Mouse (Mus musculus) heart, postnatal 0 days (tissue): ENCODE measurements around the gene Ptpn11. TPM values are rescaled to one million over a fixed set of nuclear protein-coding genes. Genes with fewer than 3 reads are reported as not detected.

ENCODE experiments used
- ATAC-seq: fragments of 200-750 bp; cut with Nextera tagmentation; 2 replicates; pipeline ENCODE4 v1.8.0; 2017; ENCODE audit warnings: low read depth, moderate number of reproducible peaks, moderate library complexity; ENCODE audit not compliant: insufficient read depth
- DNase-seq: peaks from one replicate; pipeline ENCODE4 v3.0.0-alpha.2; 2016; ENCODE audit warnings: low spot score
- H3K27ac ChIP-seq: fragments of 300-500 bp; sonication (generic); 2 replicates; pipeline ENCODE4 v1.5.1; 2014; ENCODE audit warnings: low read depth, mild to moderate bottlenecking
- H3K27me3 ChIP-seq: fragments of 300-500 bp; sonication (generic); 2 replicates; pipeline ENCODE4 v1.6.1; 2014; ENCODE audit warnings: low read length, mixed read lengths; ENCODE audit not compliant: control insufficient read depth, insufficient read depth
- H3K36me3 ChIP-seq: fragments of 300-500 bp; sonication (generic); replicated peaks from 2 replicates; pipeline ENCODE4 v1.6.1; 2014; ENCODE audit warnings: low read length, mixed read lengths; ENCODE audit not compliant: control insufficient read depth, insufficient read depth
- H3K4me1 ChIP-seq: fragments of 300-500 bp; sonication (generic); 2 replicates; pipeline ENCODE4 v1.6.1; 2014; ENCODE audit warnings: antibody characterized with exemption; ENCODE audit not compliant: control insufficient read depth, insufficient read depth
- H3K4me2 ChIP-seq: fragments of 300-500 bp; sonication (generic); 2 replicates; pipeline ENCODE4 v1.6.1; 2014; ENCODE audit warnings: low read depth, mild to moderate bottlenecking, low read length, moderate library complexity
- H3K4me3 ChIP-seq: fragments of 300-500 bp; sonication (generic); 2 replicates; pipeline ENCODE4 v1.5.1; 2014; ENCODE audit warnings: low read depth, low read length
- H3K9ac ChIP-seq: fragments of 300-500 bp; sonication (generic); replicated peaks from 2 replicates; pipeline ENCODE4 v1.6.1; 2014; ENCODE audit warnings: low read depth, low read length, mixed read lengths
- H3K9me3 ChIP-seq: fragments of 300-500 bp; sonication (generic); replicated peaks from 2 replicates; pipeline ENCODE4 v1.6.1; 2016; ENCODE audit warnings: low read length; ENCODE audit not compliant: control insufficient read depth
- CTCF ChIP-seq: IDR thresholded peaks from 2 replicates; pipeline ENCODE4 v1.5.1; 2016; ENCODE audit warnings: antibody characterized with exemption, control low read depth, low read depth
- EP300 ChIP-seq: IDR thresholded peaks from 2 replicates; pipeline ENCODE4 v1.6.1; 2016; ENCODE audit warnings: antibody characterized with exemption, low read depth
- WGBS: fragments of 180-500 bp; shearing (Covaris S2); extraction: QIAGEN DNeasy Blood & Tissue Kit; methylation state at CpG from one replicate; pipeline ENCODE4 v1.1.7; 2014; 5-methylcytosine and 5-hydroxymethylcytosine counted together
- polyA plus RNA-seq: library from polyadenylated mRNA; unstranded; fragments of >200 nt; fragmentation: Nextera tagmentation; extraction: Ambion mirVana; gene quantifications from 2 replicates; pipeline ENCODE4 v1.2.1, GENCODE M21; 2015
- total RNA-seq: library from RNA; depleted of rRNA; stranded (reverse); fragments of >200 nt; gene quantifications from 2 replicates; pipeline ENCODE4 v1.2.3, GENCODE M21; 2014; ENCODE audit warnings: low replicate concordance

The Ptpn11 gene
- total and polyA plus RNA-seq, 2 experiments from 2014 or later: 24.7 to 45.5 TPM

GRCm38 (mm10) chr5:121115391-121116157 lies 75.6 kb downstream of the Ptpn11 start:
- ATAC-seq (no peak), DNase-seq (no peak)
- no peak overlapping the region for H3K9ac ChIP-seq
- H3K4me1 ChIP-seq: peaks cover 5% of the 10 kb centered on the region; the same call in 1 of the 2 replicates
- TF ChIP-seq EP300: no peak
- no peak for TF ChIP-seq CTCF
- H3K27me3 ChIP-seq: no peaks in the 10 kb centered on the region
- H3K9me3 ChIP-seq: no peaks in the 10 kb centered on the region
- H3K27ac ChIP-seq: no peak overlapping the region
- no peak overlapping the region for H3K4me2 ChIP-seq
- H3K36me3 ChIP-seq: no peaks in the 10 kb centered on the region
- no peak overlapping the region for H3K4me3 ChIP-seq
- WGBS: 67% methylated on average over 8 of the region's 8 CpGs

GRCm38 (mm10) chr5:121114151-121114550 lies 77.0 kb downstream of the Ptpn11 start:
- DNase-seq (peak; percentile 13), ATAC-seq (no peak)
- no peak overlapping the region for H3K27ac ChIP-seq
- no peaks in the 10 kb centered on the region for H3K27me3 ChIP-seq
- WGBS: 45% methylated on average over 14 of the region's 14 CpGs
- H3K4me3 ChIP-seq: no peak overlapping the region
- peaks cover 5% of the 10 kb centered on the region; the same call in 1 of the 2 replicates for H3K4me1 ChIP-seq
- H3K9me3 ChIP-seq: no peaks in the 10 kb centered on the region
- no peaks in the 10 kb centered on the region for H3K36me3 ChIP-seq
- H3K9ac ChIP-seq: no peak overlapping the region
- TF ChIP-seq EP300 (no peak), CTCF (no peak)
- 0 out of 2 replicates have a peak overlapping the region, but pooled peaks have one; percentile 8 for H3K4me2 ChIP-seq

- ATAC-seq: no peak
- TF ChIP-seq CTCF (no peak), EP300 (no peak)
- WGBS: 67% methylated on average over 5 of the region's 5 CpGs
- no peak overlapping the region for H3K27ac ChIP-seq
- no peak overlapping the region for H3K4me2 ChIP-seq
- H3K27me3 ChIP-seq: no peaks in the 10 kb centered on the region
- no peaks in the 10 kb centered on the region for H3K36me3 ChIP-seq
- no peak overlapping the region for H3K4me3 ChIP-seq
- no peak for DNase-seq
- H3K4me1 ChIP-seq: peaks cover 5% of the 10 kb centered on the region; the same call in 1 of the 2 replicates
- no peaks in the 10 kb centered on the region for H3K9me3 ChIP-seq
- no peak overlapping the region for H3K9ac ChIP-seq
Observed at GRCm38 (mm10) chr5:121112390-121112789, 78.8 kb downstream of the Ptpn11 start.

- Histone ChIP-seq H3K27me3 (no peaks in the 10 kb centered on the region), H3K4me2 (no peak overlapping the region), H3K27ac (no peak overlapping the region), H3K36me3 (no peaks in the 10 kb centered on the region), H3K4me3 (no peak overlapping the region), H3K4me1 (peaks cover 5% of the 10 kb centered on the region; the same call in 1 of the 2 replicates), H3K9me3 (no peaks in the 10 kb centered on the region), H3K9ac (no peak overlapping the region)
- no peak for ATAC-seq
- TF ChIP-seq CTCF (no peak), EP300 (no peak)
- WGBS: 85% methylated on average over 18 of the region's 18 CpGs
- no peak for DNase-seq
Observed at GRCm38 (mm10) chr5:121111106-121111915, 79.9 kb downstream of the Ptpn11 start.

GRCm38 (mm10) chr5:121109185-121109584 lies 82.0 kb downstream of the Ptpn11 start:
- no peak for DNase-seq
- H3K27me3 ChIP-seq: no peaks in the 10 kb centered on the region
- H3K4me2 ChIP-seq: no peak overlapping the region
- no peak for ATAC-seq
- no peak overlapping the region for H3K27ac ChIP-seq
- peaks cover 3% of the 10 kb centered on the region; the same call in 1 of the 2 replicates for H3K4me1 ChIP-seq
- H3K9me3 ChIP-seq: no peaks in the 10 kb centered on the region
- no peak overlapping the region for H3K4me3 ChIP-seq
- H3K36me3 ChIP-seq: no peaks in the 10 kb centered on the region
- no peak overlapping the region for H3K9ac ChIP-seq
- TF ChIP-seq CTCF (no peak), EP300 (no peak)
- 81% methylated on average over 7 of the region's 7 CpGs for WGBS
